Mouse (Mus musculus): ENCODE measurements at regions not wholly inside any gene's neighbourhood (a gene's known extent, or its start where the extent isn't known, plus 50 kb on each side); places are given as distances from the start of the nearest gene placed in this dataset.

DNA sequence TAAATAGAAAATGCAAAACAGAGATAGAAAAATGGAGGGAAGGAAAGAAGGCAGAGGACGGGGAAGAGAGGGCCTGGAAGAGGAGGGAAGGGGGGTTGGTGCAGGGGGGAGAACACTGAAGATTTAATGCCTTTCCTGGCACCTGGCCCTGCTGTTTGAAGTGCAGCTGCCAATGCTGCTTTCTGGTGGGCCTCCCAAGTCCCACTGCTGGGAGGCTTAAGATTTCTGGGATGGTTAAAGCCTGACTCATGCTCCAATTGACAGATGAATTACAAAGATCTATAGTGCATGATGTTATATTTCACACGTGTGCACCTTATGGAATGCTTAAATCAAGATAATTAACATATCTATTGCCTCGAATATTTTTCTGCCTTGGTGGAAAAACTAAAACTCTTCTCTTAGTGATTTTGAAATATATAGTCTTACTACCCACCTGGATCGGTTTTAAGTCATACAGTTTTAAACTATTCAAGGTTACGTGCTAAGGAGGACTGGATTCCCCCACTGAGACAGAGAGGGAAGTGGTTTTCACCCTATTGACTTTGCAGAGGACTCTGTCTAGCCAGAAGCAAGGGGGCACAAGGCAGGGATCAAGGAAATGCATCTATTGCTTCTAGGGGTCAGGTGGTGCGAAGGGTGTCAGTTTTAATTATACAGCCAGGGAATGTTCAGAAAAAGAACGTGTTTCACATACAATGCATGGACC is 105.5 kb upstream of the Gas1 start:
- TF ChIP-seq POLR2A (IDR thresholded peaks at IDR 0.05; ENCODE audit: extremely low read depth, insufficient read depth, low read length) (no peak), CTCF (IDR thresholded peaks at IDR 0.05; ENCODE audit: extremely low read depth, insufficient read depth, low read length) (no peak)
